Mouse (Mus musculus): ENCODE results near the gene Fcamr. TPM values are rescaled to one million over a fixed set of nuclear protein-coding genes. Genes with fewer than 3 reads are reported as not detected.

The Fcamr gene
- polyA plus RNA-seq (2016; fragmentation: Nextera tagmentation; extraction: Ambion mirVana), result not detected in 2 replicates

DNA sequence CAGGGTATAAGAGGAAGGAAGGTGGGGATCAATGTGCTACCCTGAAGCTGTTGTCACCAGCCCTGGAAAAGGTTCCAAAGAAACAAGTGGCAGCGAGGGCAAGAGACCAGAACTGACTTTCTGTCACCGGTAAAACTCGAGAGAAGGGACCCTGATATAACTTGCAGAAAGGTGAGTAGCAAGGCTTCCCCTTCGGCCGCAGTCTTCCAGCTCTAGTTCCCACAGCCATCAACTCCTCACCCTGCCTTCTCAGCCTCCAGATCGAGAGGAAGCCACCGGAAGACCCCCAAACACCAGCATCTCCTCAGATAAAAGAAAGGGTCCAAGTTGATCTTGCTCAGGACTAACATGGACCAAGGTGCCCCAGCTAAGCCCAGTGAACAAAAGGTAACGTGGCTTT lies at the start of gene Fcamr:
Gene Fcamr, plus strand, starts transcription at position 301 of the 400 bp plus-strand sequence.
- 88% methylated on average over 8 of the region's 8 CpGs for WGBS
- Histone ChIP-seq H3K4me3 (no peak within 1 kb of the TSS), H3K4me1 (no peaks in the 10 kb centered on the region), H3K9me3 (replicated peaks) (no peaks in the 10 kb centered on the region), H3K36me3 (no peaks in the 10 kb centered on the region), H3K27me3 (no peaks in the 10 kb centered on the region), H3K9ac (no peak within 1 kb of the TSS), H3K4me2 (replicated peaks) (no peak within 1 kb of the TSS), H3K27ac (no peak within 1 kb of the TSS)
- no peak for ATAC-seq (ENCODE audit: low FRiP score)

DNA sequence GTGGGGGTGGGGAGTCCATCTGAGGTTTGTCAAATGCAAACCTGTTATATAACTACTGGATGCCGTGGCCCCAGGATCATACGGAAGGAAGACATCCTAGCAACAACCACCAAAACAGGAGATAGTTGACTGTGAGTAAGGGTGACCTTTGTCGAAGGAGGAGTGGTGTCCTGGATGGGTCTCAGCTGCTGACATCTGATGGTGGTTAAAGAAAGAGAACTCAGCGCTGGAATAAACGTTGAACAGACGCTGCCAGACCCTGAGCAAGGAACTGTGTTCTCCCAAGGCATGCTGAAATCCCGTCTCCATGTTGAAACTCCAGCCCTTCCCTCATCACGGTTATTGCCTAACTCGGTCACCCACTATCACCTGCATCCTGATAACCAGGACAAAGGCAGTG lies 41.0 kb upstream of the Fcamr start:
- ATAC-seq (ENCODE audit: low FRiP score), result no peak
- Histone ChIP-seq H3K27ac (no peak overlapping the region), H3K4me3 (no peak overlapping the region), H3K4me1 (no peaks in the 10 kb centered on the region), H3K27me3 (no peaks in the 10 kb centered on the region), H3K9me3 (replicated peaks) (no peaks in the 10 kb centered on the region), H3K36me3 (no peaks in the 10 kb centered on the region), H3K4me2 (replicated peaks) (no peak overlapping the region), H3K9ac (no peak overlapping the region)
- 85% methylated on average over 9 of the region's 9 CpGs for WGBS

DNA sequence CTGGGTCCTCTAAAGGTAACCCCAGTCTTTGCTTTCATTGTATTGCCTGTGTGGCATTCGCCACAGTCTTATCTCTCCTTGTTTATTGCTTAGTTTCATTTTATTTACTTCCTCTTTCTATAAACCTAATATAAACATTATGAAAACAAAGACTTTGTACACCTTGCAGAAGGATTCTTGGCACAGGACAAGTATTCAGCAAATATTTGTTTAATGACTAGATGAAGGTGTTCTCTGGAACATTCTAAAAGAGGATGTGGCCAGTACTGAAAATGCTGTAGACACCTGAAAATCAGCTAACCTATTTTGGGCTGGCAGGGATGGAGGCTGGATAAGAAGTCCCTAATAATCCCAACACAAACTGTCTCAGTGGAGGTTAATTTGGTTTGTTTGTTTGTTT lies 39.1 kb upstream of the Fcamr start:
- no peaks in the 10 kb centered on the region for H3K4me1 ChIP-seq
- no peak overlapping the region for H3K9ac ChIP-seq
- no peak for ATAC-seq (ENCODE audit: low FRiP score)
- no peak overlapping the region for H3K4me2 ChIP-seq (replicated peaks)
- no peak overlapping the region for H3K4me3 ChIP-seq
- H3K27ac ChIP-seq, result no peak overlapping the region
- 77% methylated on average over 1 of the region's 1 CpGs for WGBS
- H3K9me3 ChIP-seq (replicated peaks), result no peaks in the 10 kb centered on the region
- H3K36me3 ChIP-seq, result no peaks in the 10 kb centered on the region
- no peaks in the 10 kb centered on the region for H3K27me3 ChIP-seq

DNA sequence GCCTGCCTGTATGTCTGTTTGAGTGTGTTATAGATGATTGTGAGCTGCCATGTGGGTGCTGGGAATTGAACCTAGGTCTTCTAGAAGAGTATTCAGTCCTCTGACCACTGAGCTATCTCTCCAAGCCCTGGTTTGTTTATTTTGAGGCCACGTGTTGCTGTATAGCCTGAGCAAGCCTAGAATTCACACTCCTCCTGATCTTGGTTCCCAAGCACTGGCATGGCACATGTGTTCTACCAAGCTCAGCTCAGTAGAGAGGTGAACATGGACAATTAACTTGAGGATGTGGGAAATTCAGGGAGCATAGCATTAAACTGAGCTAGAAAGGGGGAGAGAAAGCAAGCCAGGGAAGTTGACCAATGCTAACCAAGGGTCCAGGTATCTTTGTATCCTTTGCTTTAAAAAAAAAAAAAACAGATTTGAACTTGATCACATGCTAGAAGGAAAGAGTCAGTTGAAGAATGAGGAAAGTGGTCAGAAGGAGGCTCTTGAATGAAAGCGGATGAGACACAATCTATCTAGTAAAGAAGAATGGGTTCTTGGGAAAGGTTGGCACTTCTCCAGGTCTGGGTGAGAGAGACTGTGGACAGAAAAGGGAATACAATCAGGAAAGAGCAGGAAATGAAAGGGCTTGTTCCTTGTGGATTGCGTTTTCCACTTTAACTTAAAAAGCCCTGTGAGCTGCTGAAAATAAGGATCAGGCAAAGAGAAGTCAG lies 38.5 kb upstream of the Fcamr start:
- no peak overlapping the region for H3K9ac ChIP-seq
- no peaks in the 10 kb centered on the region for H3K9me3 ChIP-seq (replicated peaks)
- H3K27me3 ChIP-seq, result no peaks in the 10 kb centered on the region
- H3K4me2 ChIP-seq (replicated peaks), result no peak overlapping the region
- no peaks in the 10 kb centered on the region for H3K36me3 ChIP-seq
- H3K4me1 ChIP-seq, result no peaks in the 10 kb centered on the region
- no peak for ATAC-seq (ENCODE audit: low FRiP score)
- 82% methylated on average over 3 of the region's 3 CpGs for WGBS
- H3K4me3 ChIP-seq, result no peak overlapping the region
- H3K27ac ChIP-seq, result no peak overlapping the region

DNA sequence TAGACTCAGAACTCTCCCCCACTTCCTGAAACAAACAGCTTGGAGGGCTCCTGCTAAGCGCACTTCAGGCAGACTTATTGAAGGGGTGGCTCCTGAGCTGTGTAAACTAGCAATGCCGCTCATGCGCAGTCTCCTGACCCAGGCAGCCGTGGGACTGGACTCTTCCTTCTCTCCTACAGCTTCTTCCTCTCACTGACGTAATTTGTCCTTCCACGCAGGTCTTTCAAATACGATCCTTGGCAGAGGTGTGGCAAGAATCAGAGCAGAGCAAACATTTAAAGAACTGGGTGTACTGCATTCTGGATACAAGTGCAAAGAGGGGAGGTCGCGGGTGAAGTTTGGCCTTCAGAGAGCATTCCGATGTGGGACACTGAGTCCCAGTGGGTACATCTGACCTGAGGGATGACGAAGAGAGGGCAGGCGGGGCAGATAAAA lies 36.7 kb upstream of the Fcamr start:
- no peak overlapping the region for H3K4me3 ChIP-seq
- 90% methylated on average over 12 of the region's 12 CpGs for whole genome bisulfite sequencing
- H3K9me3 ChIP-seq (replicated peaks), result no peaks in the 10 kb centered on the region
- no peak for ATAC-seq (ENCODE audit: low FRiP score)
- no peaks in the 10 kb centered on the region for H3K27me3 ChIP-seq
- H3K27ac ChIP-seq, result no peak overlapping the region
- no peaks in the 10 kb centered on the region for H3K4me1 ChIP-seq
- H3K9ac ChIP-seq, result no peak overlapping the region
- H3K36me3 ChIP-seq, result no peaks in the 10 kb centered on the region
- no peak overlapping the region for H3K4me2 ChIP-seq (replicated peaks)

DNA sequence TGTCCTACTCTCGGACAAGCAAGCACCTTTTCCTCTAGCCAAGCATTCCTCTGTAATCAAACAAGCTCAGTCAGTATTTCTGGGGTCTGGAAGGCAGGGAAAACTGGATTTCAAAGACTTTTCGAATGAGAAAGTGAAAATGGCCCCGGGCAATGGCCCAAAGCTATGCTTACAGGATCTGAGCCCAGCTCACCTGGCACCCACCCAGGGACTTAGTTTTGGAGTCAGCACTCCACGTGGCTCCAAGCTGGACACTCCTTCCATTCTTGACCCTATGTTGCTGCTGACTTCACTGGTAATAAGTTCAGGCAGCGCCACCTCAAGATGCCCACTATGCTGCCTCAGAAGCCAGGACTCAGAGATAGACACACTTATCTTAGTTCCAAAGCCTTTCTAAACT lies 33.6 kb upstream of the Fcamr start:
- Histone ChIP-seq H3K4me2 (replicated peaks) (no peak overlapping the region), H3K27ac (no peak overlapping the region), H3K9me3 (replicated peaks) (no peaks in the 10 kb centered on the region), H3K27me3 (no peaks in the 10 kb centered on the region), H3K4me1 (no peaks in the 10 kb centered on the region), H3K4me3 (no peak overlapping the region), H3K9ac (no peak overlapping the region), H3K36me3 (no peaks in the 10 kb centered on the region)
- WGBS, result 85% methylated on average over 5 of the region's 5 CpGs
- ATAC-seq (ENCODE audit: low FRiP score), result no peak

DNA sequence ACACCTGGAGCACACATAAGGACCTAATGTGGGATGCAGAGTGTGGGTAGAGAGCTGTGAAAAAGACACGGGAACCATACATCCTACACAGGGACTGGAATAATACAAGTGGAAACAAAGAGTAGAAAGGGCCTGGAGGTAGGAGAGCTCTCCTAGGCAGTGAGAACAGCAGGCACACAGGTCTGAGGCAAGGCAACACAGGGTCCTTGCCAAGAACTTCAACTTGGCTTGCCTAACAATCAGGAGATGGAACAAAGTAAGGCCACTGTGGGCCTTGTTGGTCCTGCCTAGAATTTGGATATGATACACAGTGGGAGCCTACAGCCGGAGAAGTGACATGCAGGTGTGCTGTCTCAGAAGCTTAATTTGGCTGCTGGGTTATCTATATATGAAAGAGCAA lies 30.8 kb upstream of the Fcamr start:
- no peak overlapping the region for H3K27ac ChIP-seq
- no peak overlapping the region for H3K4me2 ChIP-seq (replicated peaks)
- H3K9ac ChIP-seq, result no peak overlapping the region
- no peaks in the 10 kb centered on the region for H3K36me3 ChIP-seq
- WGBS, result 93% methylated on average over 2 of the region's 2 CpGs
- no peak overlapping the region for H3K4me3 ChIP-seq
- H3K4me1 ChIP-seq, result no peaks in the 10 kb centered on the region
- H3K9me3 ChIP-seq (replicated peaks), result no peaks in the 10 kb centered on the region
- no peaks in the 10 kb centered on the region for H3K27me3 ChIP-seq
- no peak for ATAC-seq (ENCODE audit: low FRiP score)

DNA sequence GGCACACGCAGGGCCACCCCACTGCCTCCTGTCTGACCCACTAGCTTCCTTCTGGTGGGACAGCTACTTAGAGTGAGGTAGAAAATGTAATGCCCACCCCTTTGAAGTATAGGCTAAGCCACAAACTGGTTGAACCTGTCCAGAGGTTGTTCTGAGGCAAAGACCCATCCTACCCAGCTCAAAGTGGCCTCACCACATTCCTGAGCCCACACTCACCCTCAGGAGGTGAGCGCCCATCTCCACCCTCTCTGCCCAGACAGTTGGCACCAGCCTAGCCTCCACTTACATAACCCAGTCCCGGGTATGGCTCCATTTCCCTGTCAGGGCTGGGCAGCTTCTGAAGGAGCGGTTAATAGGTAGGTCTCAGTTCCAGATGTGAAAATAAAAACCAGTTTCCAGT lies 30.2 kb upstream of the Fcamr start:
- no peak for ATAC-seq (ENCODE audit: low FRiP score)
- Histone ChIP-seq H3K27ac (no peak overlapping the region), H3K9ac (no peak overlapping the region), H3K4me1 (no peaks in the 10 kb centered on the region), H3K4me3 (no peak overlapping the region), H3K36me3 (no peaks in the 10 kb centered on the region), H3K4me2 (replicated peaks) (no peak overlapping the region), H3K27me3 (no peaks in the 10 kb centered on the region), H3K9me3 (replicated peaks) (no peaks in the 10 kb centered on the region)
- 90% methylated on average over 4 of the region's 4 CpGs for WGBS

DNA sequence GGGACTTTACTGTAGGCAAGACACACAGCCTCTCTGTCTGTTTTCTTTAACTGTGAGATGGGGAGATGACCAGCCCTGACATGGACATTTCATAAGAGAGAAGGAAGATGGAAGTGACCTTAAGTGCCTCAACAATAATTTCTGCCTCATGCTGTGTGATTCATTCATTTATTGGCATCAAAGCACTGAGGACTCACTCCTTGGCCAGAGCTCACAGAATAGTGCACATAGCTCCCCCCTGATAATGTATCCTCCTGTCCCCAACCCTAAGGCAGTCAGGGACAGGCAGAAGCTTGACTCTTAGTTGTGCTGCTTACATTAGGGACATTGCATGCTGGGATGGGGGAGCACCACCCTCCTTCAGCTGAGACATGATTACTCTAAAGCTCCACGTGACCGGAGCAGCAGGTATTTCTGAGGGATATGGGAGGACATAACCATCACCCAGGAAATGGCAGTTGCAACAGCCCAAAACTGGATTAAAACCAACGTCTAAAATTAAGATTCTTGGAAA lies 29.7 kb upstream of the Fcamr start:
- no peaks in the 10 kb centered on the region for H3K4me1 ChIP-seq
- H3K4me3 ChIP-seq, result no peak overlapping the region
- no peak for ATAC-seq (ENCODE audit: low FRiP score)
- no peaks in the 10 kb centered on the region for H3K9me3 ChIP-seq (replicated peaks)
- no peak overlapping the region for H3K4me2 ChIP-seq (replicated peaks)
- H3K27me3 ChIP-seq, result no peaks in the 10 kb centered on the region
- no peak overlapping the region for H3K27ac ChIP-seq
- 73% methylated on average over 3 of the region's 3 CpGs for WGBS
- no peak overlapping the region for H3K9ac ChIP-seq
- no peaks in the 10 kb centered on the region for H3K36me3 ChIP-seq

DNA sequence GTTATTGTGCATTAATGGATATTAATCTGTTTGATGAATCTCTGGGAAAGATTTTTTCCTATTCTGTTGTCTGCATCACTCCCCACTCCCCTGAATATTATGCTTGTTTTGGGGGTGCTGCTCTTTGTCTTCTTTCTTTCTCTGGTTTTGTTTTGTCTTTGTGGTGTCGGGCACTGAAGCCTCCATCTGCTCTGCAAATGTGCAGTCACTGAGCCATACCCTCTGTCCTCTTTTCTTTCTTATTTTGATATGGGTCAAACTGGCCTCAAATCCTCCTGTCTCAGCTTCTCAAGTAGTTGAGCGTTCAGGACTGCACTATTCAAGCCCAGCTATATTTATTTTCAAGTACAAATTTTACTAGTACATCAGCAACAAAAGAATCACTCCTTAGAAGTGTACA lies 25.5 kb upstream of the Fcamr start:
- H3K4me3 ChIP-seq, result no peak overlapping the region
- no peaks in the 10 kb centered on the region for H3K4me1 ChIP-seq
- WGBS, result 47% methylated on average over 2 of the region's 2 CpGs
- H3K9me3 ChIP-seq (replicated peaks), result no peaks in the 10 kb centered on the region
- H3K36me3 ChIP-seq, result no peaks in the 10 kb centered on the region
- no peak for ATAC-seq (ENCODE audit: low FRiP score)
- H3K27ac ChIP-seq, result no peak overlapping the region
- H3K27me3 ChIP-seq, result no peaks in the 10 kb centered on the region
- H3K4me2 ChIP-seq (replicated peaks), result no peak overlapping the region
- no peak overlapping the region for H3K9ac ChIP-seq

DNA sequence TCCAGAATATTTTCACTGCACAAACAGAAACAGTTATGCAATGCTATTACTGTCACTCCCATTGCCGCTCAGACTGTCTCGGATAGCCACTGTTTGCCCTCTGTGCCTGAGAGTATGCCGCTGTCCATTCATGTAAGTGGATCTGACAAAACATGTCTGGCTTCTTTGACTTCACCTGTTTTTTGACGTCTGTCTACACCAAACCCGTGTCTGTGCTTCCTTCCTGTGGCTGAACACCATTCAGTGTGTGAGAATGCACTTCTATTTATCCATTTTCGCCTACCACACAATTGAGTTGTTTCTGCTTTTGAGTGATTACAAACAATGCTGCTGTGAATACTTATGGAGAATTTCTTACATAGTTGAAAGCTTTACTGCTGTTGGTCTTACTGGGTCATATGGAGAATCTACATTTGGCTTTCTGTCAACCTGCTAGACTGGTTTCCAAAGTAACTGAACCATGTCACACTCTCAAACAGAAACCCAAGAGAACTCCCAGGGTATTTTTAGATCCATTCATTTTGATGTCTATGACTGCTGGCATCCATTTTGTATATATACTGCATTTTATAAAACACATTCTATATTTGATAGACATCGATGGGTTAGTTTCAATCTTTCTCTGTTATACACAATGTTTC lies 24.9 kb upstream of the Fcamr start:
- no peak overlapping the region for H3K27ac ChIP-seq
- H3K27me3 ChIP-seq, result no peaks in the 10 kb centered on the region
- H3K4me1 ChIP-seq, result no peaks in the 10 kb centered on the region
- no peak overlapping the region for H3K9ac ChIP-seq
- no peak overlapping the region for H3K4me2 ChIP-seq (replicated peaks)
- ATAC-seq (ENCODE audit: low FRiP score), result no peak
- H3K9me3 ChIP-seq (replicated peaks), result no peaks in the 10 kb centered on the region
- no peak overlapping the region for H3K4me3 ChIP-seq
- H3K36me3 ChIP-seq, result no peaks in the 10 kb centered on the region
- 75% methylated on average over 7 of the region's 7 CpGs for WGBS

DNA sequence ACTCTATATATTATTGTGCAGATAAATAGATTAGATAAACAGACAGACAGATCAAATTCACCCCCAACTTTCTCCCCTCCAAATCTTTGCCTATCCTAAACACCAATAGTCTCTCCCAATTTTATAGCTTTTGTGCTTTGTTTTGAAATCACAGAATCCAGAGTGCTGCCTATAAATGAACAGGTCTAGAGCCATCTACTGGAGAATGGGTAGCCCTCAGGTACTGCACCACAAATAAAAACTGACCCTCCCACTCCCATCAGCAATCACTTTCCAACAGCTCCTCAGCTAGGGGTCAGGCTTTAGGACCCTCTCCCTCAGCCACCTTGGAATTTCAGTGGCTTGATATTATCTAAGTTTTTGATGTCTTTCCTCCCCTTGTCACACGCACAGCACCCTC lies 24.1 kb upstream of the Fcamr start:
- no peak overlapping the region for H3K9ac ChIP-seq
- 100% methylated on average over 1 of the region's 1 CpGs for WGBS
- H3K4me1 ChIP-seq, result no peaks in the 10 kb centered on the region
- no peaks in the 10 kb centered on the region for H3K9me3 ChIP-seq (replicated peaks)
- no peak overlapping the region for H3K27ac ChIP-seq
- ATAC-seq (ENCODE audit: low FRiP score), result no peak
- no peak overlapping the region for H3K4me3 ChIP-seq
- H3K36me3 ChIP-seq, result no peaks in the 10 kb centered on the region
- H3K4me2 ChIP-seq (replicated peaks), result no peak overlapping the region
- no peaks in the 10 kb centered on the region for H3K27me3 ChIP-seq

DNA sequence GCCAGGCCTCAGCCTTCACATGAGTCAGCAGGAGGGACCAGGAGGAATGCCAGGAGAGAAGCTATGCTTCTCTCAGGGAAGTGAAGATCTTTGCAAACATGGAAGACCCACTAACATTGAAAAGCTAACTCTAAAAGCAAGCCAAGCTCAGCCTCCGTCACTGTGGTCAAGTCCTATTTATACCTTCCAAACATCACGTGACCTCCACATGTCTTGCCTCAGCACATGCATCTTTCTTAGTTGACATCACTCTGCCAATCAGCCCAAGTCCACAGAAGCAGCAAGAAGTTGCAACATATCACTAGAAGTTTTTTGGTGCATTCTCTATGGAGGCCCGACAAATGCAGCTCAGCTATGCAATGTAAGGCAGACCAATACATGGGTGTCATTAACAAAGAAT lies 20.8 kb upstream of the Fcamr start:
- ATAC-seq (ENCODE audit: low FRiP score), result no peak
- no peaks in the 10 kb centered on the region for H3K27me3 ChIP-seq
- no peak overlapping the region for H3K9ac ChIP-seq
- H3K4me3 ChIP-seq, result no peak overlapping the region
- no peak overlapping the region for H3K27ac ChIP-seq
- H3K4me1 ChIP-seq, result no peaks in the 10 kb centered on the region
- no peaks in the 10 kb centered on the region for H3K36me3 ChIP-seq
- no peak overlapping the region for H3K4me2 ChIP-seq (replicated peaks)
- H3K9me3 ChIP-seq (replicated peaks), result no peaks in the 10 kb centered on the region
- WGBS, result 91% methylated on average over 3 of the region's 3 CpGs

Measured in hindbrain, embryonic 12.5 days (tissue).